Mouse (Mus musculus): ENCODE results near the gene Inka2. TPM values are rescaled to one million over a fixed set of nuclear protein-coding genes. Genes with fewer than 3 reads are reported as not detected.

Gene Inka2
- total and polyA plus RNA-seq, 3 experiments: 0.39 to 0.61 TPM; not detected in 1

- Histone ChIP-seq H3K4me1 (ENCODE audit: control insufficient read depth in 1 of 2, insufficient read depth in 2 of 2, low read length in 2 of 2) (peaks cover 31 to 40% of the 10 kb centered on the region in 2 experiments), H3K9ac (ENCODE audit: control insufficient read depth, low read depth, low read length, poor library complexity, severe bottlenecking) (no peak overlapping the region), H3K27me3 (ENCODE audit: control insufficient read depth in 1 of 2, insufficient read depth in 2 of 2, low read length in 2 of 2) (no peaks in the 10 kb centered on the region), H3K79me2 (ENCODE audit: control insufficient read depth, insufficient read depth, low read length, poor library complexity) (no peaks in the 10 kb centered on the region), H3K9me3 (replicated peaks; ENCODE audit: insufficient read depth, low read length) (no peaks in the 10 kb centered on the region), H3K36me3 (ENCODE audit: control insufficient read depth in 1 of 2, insufficient read depth in 2 of 2, low read length in 2 of 2) (peaks cover 0 to 31% of the 10 kb centered on the region in 2 experiments; a peak in 2 of 4 replicates), H3K27ac (ENCODE audit: control insufficient read depth, low read depth, low read length) (peak overlapping the region; percentile 69), H3K4me3 (ENCODE audit: control insufficient read depth in 1 of 2, insufficient read depth in 1 of 2, low read depth in 2 of 2, low read length in 2 of 2) (no peak overlapping the region)
- peak; percentile 78 for DNase-seq (ENCODE audit: low read depth, low spot score)
- TF ChIP-seq USF1 (IDR thresholded peaks at IDR 0.05; ENCODE audit: low read depth, low read length) (no peak), BHLHE40 (IDR thresholded peaks at IDR 0.05; ENCODE audit: borderline replicate concordance, low read depth, low read length) (peak; percentile 48; the same call in 1 of the 2 replicates), CHD2 (IDR thresholded peaks at IDR 0.05; ENCODE audit: low read length) (no peak), MAX (IDR thresholded peaks at IDR 0.05; ENCODE audit: low read length) (peak; percentile 16; the same call in 1 of the 2 replicates), RCOR1 (IDR thresholded peaks at IDR 0.05; ENCODE audit: low read depth, low read length) (peak; percentile 53), TCF12 (IDR thresholded peaks at IDR 0.05; ENCODE audit: low read depth, low read length) (peak; percentile 89), CTCF (IDR thresholded peaks at IDR 0.05 in 2 of 3, conservative IDR thresholded peaks at IDR 0.05 in 1 of 3; ENCODE audit: control insufficient read depth in 1 of 3, insufficient read depth in 1 of 3, low read depth in 2 of 3, low read length in 3 of 3, poor library complexity in 1 of 3, severe bottlenecking in 1 of 3) (no peak), POLR2AphosphoS2 (IDR thresholded peaks at IDR 0.05; ENCODE audit: low read length) (no peak), ZC3H11A (IDR thresholded peaks at IDR 0.05; ENCODE audit: low read depth, low read length) (no peak), MYB (IDR thresholded peaks at IDR 0.05; ENCODE audit: low read depth, low read length) (0 out of 2 replicates have a peak, but pooled peaks have one; percentile 38), HCFC1 (IDR thresholded peaks at IDR 0.05; ENCODE audit: low read depth, low read length) (peak; percentile 29; the same call in 1 of the 2 replicates), GATA1 (IDR thresholded peaks at IDR 0.05; ENCODE audit: low read depth, low read length) (peak; percentile 90), MAZ (IDR thresholded peaks at IDR 0.05; ENCODE audit: low read depth, low read length) (0 out of 2 replicates have a peak, but pooled peaks have one; percentile 25), ETS1 (IDR thresholded peaks at IDR 0.05; ENCODE audit: low read depth, low read length) (peak; percentile 92), MEF2A (IDR thresholded peaks at IDR 0.05; ENCODE audit: extremely low read depth, insufficient replicate concordance, low read depth, low read length, poor library complexity, severe bottlenecking) (no peak), SIN3A (IDR thresholded peaks at IDR 0.05; ENCODE audit: low read length) (peak; percentile 78), TAL1 (IDR thresholded peaks at IDR 0.05; ENCODE audit: low read length) (peak; percentile 41; the same call in 1 of the 2 replicates), EP300 (IDR thresholded peaks at IDR 0.05; ENCODE audit: low read depth in 1 of 2, low read length in 2 of 2) (peak; percentile 76 to 84), ELF1 (IDR thresholded peaks at IDR 0.05; ENCODE audit: low read depth, low read length) (0 out of 2 replicates have a peak, but pooled peaks have one; percentile 34)
Measured at GRCm38 (mm10) chr3:105698311-105698710, 6.1 kb upstream of the Inka2 start.

- peak overlapping the region; percentile 51 for H3K27ac ChIP-seq (ENCODE audit: control insufficient read depth, low read depth, low read length)
- H3K4me3 ChIP-seq (ENCODE audit: control insufficient read depth in 1 of 2, insufficient read depth in 1 of 2, low read depth in 2 of 2, low read length in 2 of 2): no peak overlapping the region
- no peak overlapping the region for H3K9ac ChIP-seq (ENCODE audit: control insufficient read depth, low read depth, low read length, poor library complexity, severe bottlenecking)
- no peaks in the 10 kb centered on the region for H3K9me3 ChIP-seq (replicated peaks; ENCODE audit: insufficient read depth, low read length)
- no peaks in the 10 kb centered on the region for H3K27me3 ChIP-seq (ENCODE audit: control insufficient read depth in 1 of 2, insufficient read depth in 2 of 2, low read length in 2 of 2)
- TF ChIP-seq EP300 (IDR thresholded peaks at IDR 0.05; ENCODE audit: low read depth in 1 of 2, low read length in 2 of 2) (peak; percentile 28 to 74; a peak in 3 of 4 replicates), MAFK (IDR thresholded peaks at IDR 0.05; ENCODE audit: borderline replicate concordance, low read depth, low read length) (0 out of 2 replicates have a peak, but pooled peaks have one; percentile 33), GATA1 (IDR thresholded peaks at IDR 0.05; ENCODE audit: low read depth, low read length) (peak; percentile 65), POLR2A (IDR thresholded peaks at IDR 0.05; ENCODE audit: control insufficient read depth in 1 of 2, insufficient read depth in 1 of 2, low read depth in 1 of 2, low read length in 2 of 2, poor library complexity in 1 of 2) (no peak), SIN3A (IDR thresholded peaks at IDR 0.05; ENCODE audit: low read length) (peak; percentile 68; the same call in 1 of the 2 replicates), MAZ (IDR thresholded peaks at IDR 0.05; ENCODE audit: low read depth, low read length) (peak; percentile 58; the same call in 1 of the 2 replicates), MXI1 (IDR thresholded peaks at IDR 0.05; ENCODE audit: low read depth, low read length) (peak; percentile 24; the same call in 1 of the 2 replicates), TCF12 (IDR thresholded peaks at IDR 0.05; ENCODE audit: low read depth, low read length) (peak; percentile 86), TAL1 (IDR thresholded peaks at IDR 0.05; ENCODE audit: low read length) (peak; percentile 59), TBP (IDR thresholded peaks at IDR 0.05; ENCODE audit: low read depth, low read length) (0 out of 2 replicates have a peak, but pooled peaks have one; percentile 25), RCOR1 (IDR thresholded peaks at IDR 0.05; ENCODE audit: low read depth, low read length) (peak; percentile 42; the same call in 1 of the 2 replicates), HCFC1 (IDR thresholded peaks at IDR 0.05; ENCODE audit: low read depth, low read length) (0 out of 2 replicates have a peak, but pooled peaks have one; percentile 17), ETS1 (IDR thresholded peaks at IDR 0.05; ENCODE audit: low read depth, low read length) (peak; percentile 99), NRF1 (IDR thresholded peaks at IDR 0.05; ENCODE audit: insufficient read depth, low read depth, low read length, poor library complexity, severe bottlenecking) (no peak), MYC (IDR thresholded peaks at IDR 0.05; ENCODE audit: low read depth, low read length) (no peak), E2F4 (IDR thresholded peaks at IDR 0.05; ENCODE audit: borderline replicate concordance, low read depth, low read length) (no peak)
- H3K4me1 ChIP-seq (ENCODE audit: control insufficient read depth in 1 of 2, insufficient read depth in 2 of 2, low read length in 2 of 2): peaks cover 31 to 47% of the 10 kb centered on the region in 2 experiments
- peaks cover 0 to 34% of the 10 kb centered on the region in 2 experiments; a peak in 2 of 4 replicates for H3K36me3 ChIP-seq (ENCODE audit: control insufficient read depth in 1 of 2, insufficient read depth in 2 of 2, low read length in 2 of 2)
- DNase-seq (ENCODE audit: low read depth, low spot score): peak; percentile 86
- H3K79me2 ChIP-seq (ENCODE audit: control insufficient read depth, insufficient read depth, low read length, poor library complexity): no peaks in the 10 kb centered on the region
Measured at GRCm38 (mm10) chr3:105699241-105699933, 5.0 kb upstream of the Inka2 start.

Data from MEL (cell line).